Mouse (Mus musculus): ENCODE data around the gene Nufip2. TPM values are rescaled to one million over a fixed set of nuclear protein-coding genes. Genes with fewer than 3 reads are reported as not detected.

The Nufip2 gene
- total and polyA plus RNA-seq, 3 experiments, result 24.7 to 56.1 (median 50.5) TPM

DNA sequence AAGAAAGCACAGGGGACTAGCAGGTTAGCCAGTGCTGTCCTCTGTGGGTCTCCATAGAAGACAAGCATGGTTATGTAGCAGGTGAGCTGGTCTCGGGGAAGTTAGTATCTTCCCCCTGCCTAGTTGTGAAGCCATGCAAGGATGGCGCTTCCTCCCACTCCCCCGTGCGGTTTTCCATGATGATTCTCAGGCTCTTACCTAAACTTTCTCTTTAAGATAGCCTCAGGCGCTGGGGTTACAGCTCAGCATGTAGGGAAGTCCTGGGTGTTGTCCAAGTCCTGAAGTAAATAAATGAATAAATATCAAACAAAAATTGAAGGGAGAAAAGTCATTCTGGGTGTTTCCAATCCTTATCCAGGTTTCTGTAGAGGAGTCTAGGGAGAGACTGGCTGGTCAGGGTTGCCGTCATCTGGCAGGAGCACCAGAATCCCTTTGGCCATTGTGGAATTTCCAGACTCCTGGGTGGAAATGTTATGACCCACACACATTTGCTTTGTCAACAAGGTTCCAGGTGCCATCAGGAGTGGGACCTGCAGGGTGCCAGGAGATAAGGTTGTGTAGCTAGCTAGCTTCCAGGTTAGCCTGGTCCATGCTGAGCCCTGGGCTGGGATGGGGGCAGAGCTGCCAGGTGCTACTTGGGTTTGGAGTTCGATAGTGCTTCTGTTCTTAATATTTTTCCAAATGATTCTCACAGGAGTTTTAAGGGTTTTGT is 96.3 kb downstream of the Nufip2 start:
- H3K9ac ChIP-seq (ENCODE audit: control insufficient read depth, low read depth, low read length, poor library complexity, severe bottlenecking), result no peak overlapping the region

DNA sequence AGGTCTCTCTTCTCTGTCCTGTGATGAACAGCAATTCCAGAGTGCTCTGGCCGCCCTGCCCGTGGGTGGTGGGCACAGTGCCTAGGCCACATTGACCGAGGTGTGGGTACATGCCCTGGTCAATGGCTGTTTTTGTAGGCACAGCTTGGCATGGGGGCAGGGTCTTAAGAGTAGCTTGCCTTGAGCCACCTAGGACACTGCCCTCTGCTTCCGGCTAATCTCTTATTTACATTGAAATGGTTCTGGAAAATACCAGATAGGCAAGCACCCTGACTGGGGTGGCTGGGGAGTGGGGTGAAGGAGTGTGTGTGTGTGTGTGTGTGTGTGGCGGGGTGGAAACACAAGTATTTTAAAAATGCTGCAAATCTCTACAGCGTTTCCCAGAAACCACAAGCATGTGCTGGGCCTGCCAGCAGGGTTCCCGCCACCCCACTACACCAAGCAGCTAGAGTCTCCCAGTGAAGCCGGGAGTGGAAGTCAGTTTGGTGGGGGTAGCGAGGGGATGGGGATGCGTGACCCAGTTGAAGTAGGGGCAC is 97.3 kb downstream of the Nufip2 start:
- DNase-seq (ENCODE audit: low read depth, low spot score), result no peak
- H3K79me2 ChIP-seq (ENCODE audit: control insufficient read depth, insufficient read depth, low read length, poor library complexity), result no peaks in the 10 kb centered on the region; the same call in 1 of the 2 replicates
- peaks cover 23 to 39% of the 10 kb centered on the region in 2 experiments for H3K4me1 ChIP-seq (ENCODE audit: control insufficient read depth in 1 of 2, insufficient read depth in 2 of 2, low read length in 2 of 2)
- H3K4me3 ChIP-seq (ENCODE audit: control insufficient read depth in 1 of 2, insufficient read depth in 1 of 2, low read depth in 2 of 2, low read length in 2 of 2), result no peak overlapping the region
- H3K9ac ChIP-seq (ENCODE audit: control insufficient read depth, low read depth, low read length, poor library complexity, severe bottlenecking), result no peak overlapping the region
- no peaks in the 10 kb centered on the region for H3K9me3 ChIP-seq (replicated peaks; ENCODE audit: insufficient read depth, low read length)
- H3K27ac ChIP-seq (ENCODE audit: control insufficient read depth, low read depth, low read length), result peak overlapping the region; percentile 95; the same call in 1 of the 2 replicates
- no peaks in the 10 kb centered on the region for H3K27me3 ChIP-seq (ENCODE audit: control insufficient read depth in 1 of 2, insufficient read depth in 2 of 2, low read length in 2 of 2)
- TF ChIP-seq ETS1 (IDR thresholded peaks at IDR 0.05; ENCODE audit: low read depth, low read length) (no peak), MAX (IDR thresholded peaks at IDR 0.05; ENCODE audit: low read length) (peak; percentile 52)
- peaks cover 0 to 33% of the 10 kb centered on the region in 2 experiments; a peak in 2 of 4 replicates for H3K36me3 ChIP-seq (ENCODE audit: control insufficient read depth in 1 of 2, insufficient read depth in 2 of 2, low read length in 2 of 2)

More for the DNA sequence above, 96.3 kb downstream of the Nufip2 start:
- Histone ChIP-seq H3K4me3 (ENCODE audit: control insufficient read depth in 1 of 2, insufficient read depth in 1 of 2, low read depth in 2 of 2, low read length in 2 of 2) (no peak overlapping the region), H3K27me3 (ENCODE audit: control insufficient read depth in 1 of 2, insufficient read depth in 2 of 2, low read length in 2 of 2) (no peaks in the 10 kb centered on the region), H3K4me1 (ENCODE audit: control insufficient read depth in 1 of 2, insufficient read depth in 2 of 2, low read length in 2 of 2) (peaks cover 23 to 39% of the 10 kb centered on the region in 2 experiments), H3K79me2 (ENCODE audit: control insufficient read depth, insufficient read depth, low read length, poor library complexity) (no peaks in the 10 kb centered on the region; the same call in 1 of the 2 replicates), H3K9me3 (replicated peaks; ENCODE audit: insufficient read depth, low read length) (no peaks in the 10 kb centered on the region), H3K36me3 (ENCODE audit: control insufficient read depth in 1 of 2, insufficient read depth in 2 of 2, low read length in 2 of 2) (peaks cover 0 to 33% of the 10 kb centered on the region in 2 experiments; a peak in 2 of 4 replicates), H3K27ac (ENCODE audit: control insufficient read depth, low read depth, low read length) (no peak overlapping the region)
- no peak for DNase-seq (ENCODE audit: low read depth, low spot score)
- TF ChIP-seq RAD21 (IDR thresholded peaks at IDR 0.05; ENCODE audit: low read depth, low read length) (no peak), MXI1 (IDR thresholded peaks at IDR 0.05; ENCODE audit: low read depth, low read length) (no peak), KAT2A (conservative IDR thresholded peaks at IDR 0.05; ENCODE audit: low read depth, low read length) (no peak), BHLHE40 (IDR thresholded peaks at IDR 0.05; ENCODE audit: borderline replicate concordance, low read depth, low read length) (no peak), CTCF (IDR thresholded peaks at IDR 0.05 in 2 of 3, conservative IDR thresholded peaks at IDR 0.05 in 1 of 3; ENCODE audit: control insufficient read depth in 1 of 3, insufficient read depth in 1 of 3, low read depth in 2 of 3, low read length in 3 of 3, poor library complexity in 1 of 3, severe bottlenecking in 1 of 3) (no peak), CHD1 (IDR thresholded peaks at IDR 0.05; ENCODE audit: low read depth, low read length) (no peak), NELFE (IDR thresholded peaks at IDR 0.05; ENCODE audit: low read depth, low read length) (no peak), MYB (IDR thresholded peaks at IDR 0.05; ENCODE audit: low read depth, low read length) (no peak), NRF1 (IDR thresholded peaks at IDR 0.05; ENCODE audit: insufficient read depth, low read depth, low read length, poor library complexity, severe bottlenecking) (no peak), ZC3H11A (IDR thresholded peaks at IDR 0.05; ENCODE audit: low read depth, low read length) (no peak), USF1 (IDR thresholded peaks at IDR 0.05; ENCODE audit: low read depth, low read length) (no peak), SMC3 (IDR thresholded peaks at IDR 0.05; ENCODE audit: low read depth, low read length) (no peak), E2F4 (IDR thresholded peaks at IDR 0.05; ENCODE audit: borderline replicate concordance, low read depth, low read length) (no peak), MAX (IDR thresholded peaks at IDR 0.05; ENCODE audit: low read length) (no peak)
